Mouse (Mus musculus) spleen, adult 2 months (tissue): ENCODE results near the gene Ccr7.

ENCODE experiments used
- CTCF ChIP-seq: fragments of 200-500 bp; IDR thresholded peaks from 2 replicates; pipeline ENCODE4 v1.5.1; 2011; ENCODE audit warnings: mild to moderate bottlenecking, inconsistent platforms; ENCODE audit not compliant: insufficient read depth, insufficient read length, insufficient replicate concordance; ENCODE audit errors: extremely low read depth
- POLR2A ChIP-seq: fragments of 200-500 bp; IDR thresholded peaks from 2 replicates; pipeline ENCODE4 v1.6.1; 2011; ENCODE audit warnings: low read depth, low read length, inconsistent platforms

DNA sequence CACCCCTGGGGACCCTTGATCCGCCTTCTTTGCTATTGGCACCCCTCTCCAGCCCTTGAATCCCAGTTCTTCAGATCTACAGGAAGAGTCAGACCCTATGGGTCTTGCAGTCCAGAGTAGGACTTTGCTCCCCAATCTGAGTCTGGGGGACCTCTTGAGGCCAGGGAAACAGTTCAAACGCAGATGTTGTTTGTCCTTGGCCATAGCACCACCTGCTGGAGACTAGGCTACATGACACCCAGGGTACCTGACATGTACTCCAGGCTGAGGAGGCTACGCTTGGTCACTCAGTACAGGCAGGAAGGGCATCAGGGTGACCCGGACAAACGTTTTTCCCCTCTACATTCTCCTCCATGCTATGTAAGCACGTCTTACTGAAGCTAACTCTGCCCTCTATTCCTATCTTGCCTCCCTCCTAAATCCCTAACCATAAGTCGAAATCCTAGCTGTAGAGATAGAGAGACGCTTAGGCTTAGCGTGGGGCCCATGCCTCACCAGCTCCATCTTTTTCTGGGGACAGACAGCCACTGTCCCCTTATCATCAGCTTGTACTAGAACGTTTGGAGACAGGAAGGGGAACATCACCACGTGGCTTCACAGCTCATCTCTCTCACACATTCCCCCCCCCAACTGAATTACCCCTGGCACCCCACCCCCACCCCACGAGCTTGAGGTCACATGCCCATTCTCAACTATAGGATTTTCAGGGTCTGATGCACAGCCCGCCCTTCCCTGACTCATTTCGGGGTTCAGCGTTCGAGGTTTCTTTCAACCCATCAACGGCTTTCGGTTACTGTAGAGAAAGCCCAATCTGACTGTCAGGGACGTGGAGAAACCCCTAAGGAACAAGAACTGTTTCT, 4.7 kb downstream of the Ccr7 start:
- TF ChIP-seq CTCF (peak; percentile 90; the same call in 1 of the 2 replicates), POLR2A (no peak)
